Mouse (Mus musculus) limb, embryonic 11.5 days (tissue): ENCODE data around the gene Wfikkn2. TPM values are rescaled to one million over a fixed set of nuclear protein-coding genes. Genes with fewer than 3 reads are reported as not detected.

Experiments
- ATAC-seq: fragments of 200-750 bp; cut with Nextera tagmentation; 2 replicates; pipeline ENCODE4 v1.8.0; 2017; ENCODE audit warnings: low read depth; ENCODE audit not compliant: insufficient number of reproducible peaks, low FRiP score, low TSS enrichment
- DNase-seq: peaks from one replicate; pipeline ENCODE4 v3.0.0-alpha.2; 2015; ENCODE audit warnings: low spot score
- H3K27ac ChIP-seq: fragments of 300-500 bp; sonication (generic); replicated peaks from 2 replicates; pipeline ENCODE4 v1.5.1; 2014; ENCODE audit warnings: low read depth, mild to moderate bottlenecking, low read length
- H3K27me3 ChIP-seq: fragments of 300-500 bp; sonication (generic); 2 replicates; pipeline ENCODE4 v1.6.1; 2014; ENCODE audit warnings: mild to moderate bottlenecking, low read length, mixed read lengths; ENCODE audit not compliant: control insufficient read depth, insufficient read depth
- H3K36me3 ChIP-seq: fragments of 300-500 bp; sonication (generic); 2 replicates; pipeline ENCODE4 v1.6.1; 2014; ENCODE audit warnings: mild to moderate bottlenecking, low read length, moderate library complexity, mixed read lengths; ENCODE audit not compliant: control insufficient read depth, insufficient read depth
- H3K4me1 ChIP-seq: fragments of 300-500 bp; sonication (generic); 2 replicates; pipeline ENCODE4 v1.6.1; 2014; ENCODE audit warnings: low read length, mixed read lengths; ENCODE audit not compliant: control insufficient read depth, insufficient read depth
- H3K4me2 ChIP-seq: fragments of 300-500 bp; sonication (generic); 2 replicates; pipeline ENCODE4 v1.6.1; 2014; ENCODE audit warnings: low read depth, mild to moderate bottlenecking, moderate library complexity; ENCODE audit not compliant: severe bottlenecking
- H3K4me3 ChIP-seq: fragments of 300-500 bp; sonication (generic); 2 replicates; pipeline ENCODE4 v1.5.1; 2014; ENCODE audit warnings: low read depth, low read length
- H3K9ac ChIP-seq: fragments of 300-500 bp; sonication (generic); 2 replicates; pipeline ENCODE4 v1.6.1; 2014; ENCODE audit warnings: mild to moderate bottlenecking, low read length
- H3K9me3 ChIP-seq: fragments of 300-500 bp; sonication (generic); 2 replicates; pipeline ENCODE4 v1.6.1; 2016; ENCODE audit warnings: low read length; ENCODE audit not compliant: control insufficient read depth
- WGBS: fragments of 180-500 bp; shearing (Covaris S2); extraction: QIAGEN DNeasy Blood & Tissue Kit; methylation state at CpG from one replicate; pipeline ENCODE4 v1.1.7; 2014; 5-methylcytosine and 5-hydroxymethylcytosine counted together
- polyA plus RNA-seq: library from polyadenylated mRNA; unstranded; fragments of >200 nt; fragmentation: Nextera tagmentation; extraction: Ambion mirVana; gene quantifications from 2 replicates; pipeline ENCODE4 v1.2.1, GENCODE M21; 2014

The Wfikkn2 gene
- polyA plus RNA-seq, 1 experiment from 2014 or later, result 8.0 TPM

GRCm38 (mm10) chr11:94236074-94236473 lies 9.7 kb downstream of the Wfikkn2 start:
- DNase-seq (peak; percentile 74), ATAC-seq (peak; percentile 72; the same call in 1 of the 2 replicates)
- peaks cover 13% of the 10 kb centered on the region; the same call in 1 of the 2 replicates for H3K4me1 ChIP-seq
- H3K9me3 ChIP-seq, result no peaks in the 10 kb centered on the region
- no peak overlapping the region for H3K9ac ChIP-seq
- H3K27me3 ChIP-seq, result no peaks in the 10 kb centered on the region
- H3K27ac ChIP-seq, result no peak overlapping the region
- H3K4me3 ChIP-seq, result no peak overlapping the region
- no peak overlapping the region for H3K4me2 ChIP-seq
- H3K36me3 ChIP-seq, result no peaks in the 10 kb centered on the region; the same call in 1 of the 2 replicates
- 29% methylated on average over 3 of the region's 3 CpGs for WGBS

GRCm38 (mm10) chr11:94234857-94235256 lies 10.9 kb downstream of the Wfikkn2 start:
- peaks cover 8% of the 10 kb centered on the region; the same call in 1 of the 2 replicates for H3K4me1 ChIP-seq
- H3K27ac ChIP-seq, result no peak overlapping the region
- H3K9me3 ChIP-seq, result no peaks in the 10 kb centered on the region
- ATAC-seq, result no peak
- DNase-seq, result no peak
- no peaks in the 10 kb centered on the region for H3K27me3 ChIP-seq
- H3K4me2 ChIP-seq, result no peak overlapping the region
- WGBS, result 88% methylated on average over 8 of the region's 8 CpGs
- H3K9ac ChIP-seq, result no peak overlapping the region
- no peak overlapping the region for H3K4me3 ChIP-seq
- no peaks in the 10 kb centered on the region; the same call in 1 of the 2 replicates for H3K36me3 ChIP-seq

DNA sequence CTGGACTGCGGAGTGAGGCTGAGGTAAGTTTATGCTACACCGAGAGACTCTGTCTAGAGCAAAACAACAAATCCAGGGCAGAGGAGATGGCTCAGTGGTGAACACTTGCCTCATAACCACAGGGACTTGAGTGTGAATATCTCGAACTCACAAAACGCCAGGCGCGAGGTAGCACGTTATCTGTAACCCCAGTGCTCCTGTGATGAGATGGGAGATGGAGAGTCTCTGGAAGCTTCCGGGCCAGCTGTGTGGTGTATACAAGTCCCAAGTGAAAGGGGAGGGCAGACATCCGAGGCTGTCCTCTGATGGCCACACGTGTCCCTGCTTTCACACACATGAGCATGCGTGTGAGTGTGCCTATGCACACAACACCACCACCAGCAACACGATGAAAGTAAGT lies 11.4 kb downstream of the Wfikkn2 start:
- DNase-seq, result no peak
- no peak overlapping the region for H3K9ac ChIP-seq
- H3K27ac ChIP-seq, result no peak overlapping the region
- no peak overlapping the region for H3K4me3 ChIP-seq
- no peaks in the 10 kb centered on the region for H3K9me3 ChIP-seq
- H3K36me3 ChIP-seq, result no peaks in the 10 kb centered on the region; the same call in 1 of the 2 replicates
- 90% methylated on average over 12 of the region's 12 CpGs for WGBS
- peaks cover 3% of the 10 kb centered on the region; the same call in 1 of the 2 replicates for H3K4me1 ChIP-seq
- no peaks in the 10 kb centered on the region for H3K27me3 ChIP-seq
- H3K4me2 ChIP-seq, result no peak overlapping the region
- ATAC-seq, result no peak

DNA sequence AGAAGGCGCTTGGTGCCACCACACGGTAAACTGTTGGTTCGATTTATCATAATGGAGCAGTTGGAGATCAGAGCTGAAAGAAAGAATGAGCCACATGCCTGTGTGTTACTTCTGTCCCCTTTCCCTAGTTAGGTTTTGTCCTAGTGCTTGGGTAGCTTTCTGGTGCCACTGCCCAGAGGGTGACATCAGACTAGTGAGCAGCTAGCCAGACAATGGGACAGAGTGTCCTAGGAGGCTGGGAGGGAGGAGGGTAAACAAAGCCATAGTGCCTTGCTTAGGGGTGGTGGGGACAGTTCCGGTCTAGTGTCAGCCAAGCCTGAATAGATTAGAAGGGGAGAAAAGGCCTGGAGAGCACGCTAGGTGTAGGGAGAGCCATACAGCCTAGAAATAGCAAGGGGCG lies 12.4 kb downstream of the Wfikkn2 start:
- Histone ChIP-seq H3K4me3 (no peak overlapping the region), H3K9ac (no peak overlapping the region), H3K9me3 (no peaks in the 10 kb centered on the region), H3K27ac (no peak overlapping the region), H3K27me3 (no peaks in the 10 kb centered on the region), H3K4me1 (no peaks in the 10 kb centered on the region), H3K36me3 (no peaks in the 10 kb centered on the region; the same call in 1 of the 2 replicates), H3K4me2 (no peak overlapping the region)
- no peak for DNase-seq
- no peak for ATAC-seq
- WGBS, result 83% methylated on average over 6 of the region's 6 CpGs

- H3K9me3 ChIP-seq, result no peaks in the 10 kb centered on the region
- H3K27me3 ChIP-seq, result no peaks in the 10 kb centered on the region
- H3K9ac ChIP-seq, result no peak overlapping the region
- no peak overlapping the region for H3K27ac ChIP-seq
- H3K4me2 ChIP-seq, result no peak overlapping the region
- no peak overlapping the region for H3K4me3 ChIP-seq
- WGBS, result 74% methylated on average over 19 of the region's 19 CpGs
- no peaks in the 10 kb centered on the region for H3K36me3 ChIP-seq
- DNase-seq (no peak), ATAC-seq (no peak)
- H3K4me1 ChIP-seq, result no peaks in the 10 kb centered on the region
These were observed 13.8 kb downstream of the Wfikkn2 start for GRCm38 (mm10) chr11:94231821-94232552.

DNA sequence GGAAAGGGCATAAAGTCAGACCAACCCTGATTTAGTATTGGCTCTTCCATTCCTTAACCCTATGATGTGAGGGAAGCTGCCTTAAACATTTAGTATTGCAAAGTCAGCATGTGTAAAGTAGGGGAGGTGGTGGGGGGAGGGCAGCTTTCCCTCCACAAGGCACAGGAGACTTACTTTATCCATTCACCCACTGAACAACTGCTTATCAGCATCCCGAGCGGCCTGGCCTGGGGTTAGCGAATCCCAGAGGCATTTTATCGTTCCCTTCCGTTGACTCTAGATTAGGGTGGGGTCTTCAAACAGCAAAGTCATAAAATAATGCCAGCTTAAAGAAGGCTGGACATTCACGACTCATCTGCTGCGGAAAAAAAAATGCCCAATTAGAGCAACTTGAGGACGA lies 15.6 kb downstream of the Wfikkn2 start:
- H3K9ac ChIP-seq, result no peak overlapping the region
- no peaks in the 10 kb centered on the region for H3K36me3 ChIP-seq
- H3K27ac ChIP-seq, result no peak overlapping the region
- no peak overlapping the region for H3K4me2 ChIP-seq
- ATAC-seq, result no peak
- no peaks in the 10 kb centered on the region for H3K4me1 ChIP-seq
- no peaks in the 10 kb centered on the region for H3K27me3 ChIP-seq
- no peaks in the 10 kb centered on the region for H3K9me3 ChIP-seq
- no peak for DNase-seq
- 76% methylated on average over 8 of the region's 8 CpGs for WGBS
- no peak overlapping the region for H3K4me3 ChIP-seq

- WGBS, result 90% methylated on average over 5 of the region's 5 CpGs
- Histone ChIP-seq H3K27ac (no peak overlapping the region), H3K9ac (no peak overlapping the region), H3K27me3 (no peaks in the 10 kb centered on the region), H3K36me3 (no peaks in the 10 kb centered on the region), H3K4me1 (no peaks in the 10 kb centered on the region), H3K4me3 (no peak overlapping the region), H3K4me2 (no peak overlapping the region), H3K9me3 (no peaks in the 10 kb centered on the region)
- ATAC-seq (no peak), DNase-seq (no peak)
These were observed 16.4 kb downstream of the Wfikkn2 start for GRCm38 (mm10) chr11:94229207-94229960.

DNA sequence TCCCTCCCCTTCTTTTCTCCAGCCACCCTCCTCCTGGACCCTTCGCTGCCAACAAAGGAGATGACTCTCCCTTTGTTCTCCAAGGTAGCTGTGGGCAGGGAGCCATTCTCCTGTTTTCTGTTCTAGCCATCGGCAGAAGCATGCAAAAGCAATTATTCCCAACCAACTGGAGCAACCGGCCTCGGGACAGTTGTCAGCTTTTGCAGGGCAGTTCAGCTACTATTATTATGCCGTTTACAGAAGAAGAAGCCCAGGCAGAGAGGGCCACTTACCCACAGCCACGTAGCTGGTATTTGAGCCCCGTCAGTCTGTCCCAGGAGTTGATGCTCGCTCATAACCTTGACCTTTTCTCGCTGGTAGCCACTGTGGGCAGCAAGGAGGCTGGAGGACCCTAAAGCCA lies 17.4 kb downstream of the Wfikkn2 start:
- Histone ChIP-seq H3K9ac (no peak overlapping the region), H3K4me1 (no peaks in the 10 kb centered on the region)

More for the DNA sequence above, 17.4 kb downstream of the Wfikkn2 start:
- H3K36me3 ChIP-seq, result no peaks in the 10 kb centered on the region
- H3K27me3 ChIP-seq, result no peaks in the 10 kb centered on the region
- no peak overlapping the region for H3K4me3 ChIP-seq
- 54% methylated on average over 9 of the region's 9 CpGs for WGBS
- ATAC-seq (no peak), DNase-seq (no peak)
- no peaks in the 10 kb centered on the region for H3K9me3 ChIP-seq
- H3K27ac ChIP-seq, result no peak overlapping the region
- no peak overlapping the region for H3K4me2 ChIP-seq
